Mouse (Mus musculus): ENCODE results near the gene Psmd5. TPM values are rescaled to one million over a fixed set of nuclear protein-coding genes. Genes with fewer than 3 reads are reported as not detected.
"Not testable (repeated sequence)": the region's sequence is repeated elsewhere in the genome, so short reads cannot be mapped to it uniquely, and the experiment has no call there.

Psmd5 gene
- polyA plus RNA-seq, 1 experiment: 65.7 TPM

DNA sequence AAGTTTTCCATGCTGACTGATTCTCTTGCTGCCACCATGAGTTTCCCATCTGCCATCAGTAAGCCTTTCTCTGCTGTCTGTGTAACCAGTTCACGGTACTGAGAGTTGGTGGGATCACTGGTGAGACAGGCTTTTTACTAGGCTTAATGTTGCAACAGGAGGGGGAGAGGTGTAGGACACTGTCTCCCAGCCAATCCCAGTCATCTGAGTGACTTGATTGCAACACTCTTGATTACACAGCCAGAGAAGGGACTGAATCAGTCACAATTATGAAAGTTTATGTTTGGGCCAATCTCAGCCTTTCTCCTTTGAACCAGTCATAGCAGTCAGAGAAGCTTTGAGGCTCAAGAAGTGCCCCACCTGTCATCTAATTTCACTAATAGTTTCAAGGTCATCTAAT, 46.7 kb downstream of the Psmd5 start:
- peaks cover 3% of the 10 kb centered on the region; the same call in 1 of the 2 replicates for H3K4me1 ChIP-seq (ENCODE audit: control insufficient read depth, insufficient read depth, low read length)
- H3K27ac ChIP-seq (ENCODE audit: insufficient read depth, low read length): no peak overlapping the region
- no peak for TF ChIP-seq CTCF (IDR thresholded peaks at IDR 0.05; ENCODE audit: borderline replicate concordance, insufficient read depth, low read length)
- no peak for TF ChIP-seq POLR2A (IDR thresholded peaks at IDR 0.05; ENCODE audit: low read depth, low read length)
- no peak overlapping the region for H3K4me3 ChIP-seq (ENCODE audit: insufficient read depth, low read length)

DNA sequence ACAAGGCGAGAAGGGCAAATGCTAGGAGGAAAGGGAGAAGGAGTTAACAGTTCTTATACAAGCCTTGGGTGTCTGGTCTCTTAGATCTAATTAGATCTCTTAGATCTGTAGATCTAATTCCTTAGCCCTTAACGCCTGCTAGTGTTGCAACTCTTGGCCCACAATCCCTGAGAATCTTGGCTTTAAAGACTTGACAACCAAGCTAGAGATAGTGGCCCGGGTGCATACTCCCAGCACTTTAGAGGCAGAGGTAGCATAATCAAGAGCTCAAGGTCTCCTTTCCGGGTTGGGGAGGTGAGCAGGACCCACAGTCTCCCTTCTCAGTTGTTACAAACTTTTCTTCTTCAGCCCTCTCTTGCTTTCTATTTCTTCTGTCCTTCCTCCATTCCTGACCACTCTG, 47.2 kb downstream of the Psmd5 start:
- no peak overlapping the region for H3K4me3 ChIP-seq (ENCODE audit: insufficient read depth, low read length)
- TF ChIP-seq CTCF (IDR thresholded peaks at IDR 0.05; ENCODE audit: borderline replicate concordance, insufficient read depth, low read length) (no peak), POLR2A (IDR thresholded peaks at IDR 0.05; ENCODE audit: low read depth, low read length) (no peak)
- peaks cover 3% of the 10 kb centered on the region; the same call in 1 of the 2 replicates for H3K4me1 ChIP-seq (ENCODE audit: control insufficient read depth, insufficient read depth, low read length)
- H3K27ac ChIP-seq (ENCODE audit: insufficient read depth, low read length): no peak overlapping the region

DNA sequence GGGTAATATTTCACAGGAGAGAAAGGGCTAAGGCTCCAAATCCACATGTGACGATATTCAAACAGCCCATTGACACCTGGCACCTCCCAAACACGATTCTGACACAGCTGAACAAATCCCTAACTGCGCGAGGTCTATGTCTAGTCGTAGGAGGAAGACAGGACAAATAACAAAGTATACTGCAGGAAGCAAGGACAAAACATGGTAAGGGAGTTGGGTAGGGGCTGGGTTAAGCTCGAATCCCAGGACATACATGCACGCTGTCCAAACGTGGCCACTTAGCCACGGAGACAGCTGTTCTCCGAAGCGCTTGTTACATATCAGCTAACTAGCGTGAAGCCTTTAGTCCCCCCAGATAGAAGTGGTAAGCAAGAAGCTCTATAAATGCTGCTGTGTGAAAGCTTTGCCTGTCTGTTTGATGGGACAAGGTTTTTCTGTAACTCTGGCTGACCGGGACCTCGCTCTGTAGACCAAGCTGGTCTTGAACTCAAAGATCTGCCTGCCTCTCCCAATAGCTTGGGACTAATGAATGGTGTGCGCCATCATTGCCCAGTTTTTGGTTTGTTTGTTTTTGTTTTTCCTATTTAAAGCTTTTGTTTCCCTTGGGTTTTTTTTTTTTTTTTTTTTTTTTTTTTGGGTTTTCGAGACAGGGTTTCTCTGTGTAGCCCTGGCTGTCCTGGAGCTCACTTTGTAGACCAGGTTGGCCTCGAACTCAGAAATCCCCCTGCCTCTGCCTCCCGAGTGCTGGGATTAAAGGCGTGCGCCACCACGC, 48.1 kb downstream of the Psmd5 start:
- Histone ChIP-seq H3K27ac (ENCODE audit: insufficient read depth, low read length) (no peak overlapping the region), H3K4me3 (ENCODE audit: insufficient read depth, low read length) (peak overlapping the region; percentile 86), H3K4me1 (ENCODE audit: control insufficient read depth, insufficient read depth, low read length) (peaks cover 3% of the 10 kb centered on the region; the same call in 1 of the 2 replicates)
- peak; percentile 28; the same call in 1 of the 2 replicates for TF ChIP-seq POLR2A (IDR thresholded peaks at IDR 0.05; ENCODE audit: low read depth, low read length)
- TF ChIP-seq CTCF (IDR thresholded peaks at IDR 0.05; ENCODE audit: borderline replicate concordance, insufficient read depth, low read length): no peak

DNA sequence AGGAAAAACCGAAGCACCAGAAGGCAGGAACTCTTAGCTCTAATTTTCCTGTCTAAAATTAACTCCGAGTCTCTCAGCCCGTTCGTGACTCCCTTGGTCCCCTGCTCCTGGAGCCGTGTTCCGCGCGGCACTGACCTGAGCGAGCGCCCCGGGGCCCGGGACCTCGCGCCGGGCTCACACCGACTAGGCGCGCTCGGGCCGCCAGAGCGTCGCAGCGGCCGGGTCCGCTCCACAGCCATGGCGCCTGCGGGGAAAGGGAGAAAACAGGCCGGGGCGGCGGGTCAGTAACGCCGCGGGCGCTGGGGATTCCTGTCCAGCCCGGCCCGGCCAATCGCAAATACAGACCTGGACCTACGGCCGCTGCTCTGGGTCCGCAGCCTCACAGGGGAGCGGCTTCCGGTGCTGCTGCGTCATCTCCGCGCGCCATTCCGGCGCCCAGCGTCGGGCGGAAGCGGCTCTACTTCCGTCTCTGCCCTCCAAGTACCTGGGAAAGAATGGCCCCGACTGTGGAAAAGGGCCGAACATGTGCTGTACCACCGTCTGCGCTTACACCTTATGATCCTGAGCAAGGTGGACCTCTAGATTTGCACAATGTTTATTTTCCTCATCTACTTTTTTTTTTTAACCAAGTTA, 48.8 kb downstream of the Psmd5 start, which contains the start of gene Fbxw2:
Gene Fbxw2, minus strand, starts transcription at position 485 of the 633 bp plus-strand sequence.
- TF ChIP-seq CTCF (IDR thresholded peaks at IDR 0.05; ENCODE audit: borderline replicate concordance, insufficient read depth, low read length) (no peak), POLR2A (IDR thresholded peaks at IDR 0.05; ENCODE audit: low read depth, low read length) (peak; percentile 85)
- H3K4me3 ChIP-seq (ENCODE audit: insufficient read depth, low read length): peak within 1 kb of the TSS; percentile 86
- H3K27ac ChIP-seq (ENCODE audit: insufficient read depth, low read length): peak within 1 kb of the TSS; percentile 14; the same call in 1 of the 2 replicates
- peaks cover 3% of the 10 kb centered on the region; the same call in 1 of the 2 replicates for H3K4me1 ChIP-seq (ENCODE audit: control insufficient read depth, insufficient read depth, low read length)

DNA sequence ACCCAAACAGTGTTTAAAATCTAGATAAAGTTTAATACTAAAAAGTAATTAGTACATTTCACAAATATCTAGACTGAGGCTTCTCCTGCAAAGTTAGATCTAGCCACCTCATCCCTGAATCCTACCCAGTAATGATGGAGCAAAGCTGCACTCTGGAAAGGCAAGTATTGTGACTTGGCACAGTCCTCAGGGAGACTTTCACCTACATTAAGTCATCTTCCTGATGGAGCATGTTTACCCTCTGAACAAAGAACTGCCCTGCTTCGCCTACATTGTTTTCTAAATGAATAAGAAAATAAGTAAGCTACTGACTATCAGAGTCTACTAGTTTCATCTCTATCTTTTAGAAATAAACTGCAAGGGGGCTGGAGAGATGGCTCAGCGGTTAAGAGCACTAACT, 56.3 kb downstream of the Psmd5 start:
- no peak for TF ChIP-seq CTCF (IDR thresholded peaks at IDR 0.05; ENCODE audit: borderline replicate concordance, insufficient read depth, low read length)
- no peak for TF ChIP-seq POLR2A (IDR thresholded peaks at IDR 0.05; ENCODE audit: low read depth, low read length)
- Histone ChIP-seq H3K4me3 (ENCODE audit: insufficient read depth, low read length) (no peak overlapping the region), H3K4me1 (ENCODE audit: control insufficient read depth, insufficient read depth, low read length) (no peaks in the 10 kb centered on the region), H3K27ac (ENCODE audit: insufficient read depth, low read length) (no peak overlapping the region)

DNA sequence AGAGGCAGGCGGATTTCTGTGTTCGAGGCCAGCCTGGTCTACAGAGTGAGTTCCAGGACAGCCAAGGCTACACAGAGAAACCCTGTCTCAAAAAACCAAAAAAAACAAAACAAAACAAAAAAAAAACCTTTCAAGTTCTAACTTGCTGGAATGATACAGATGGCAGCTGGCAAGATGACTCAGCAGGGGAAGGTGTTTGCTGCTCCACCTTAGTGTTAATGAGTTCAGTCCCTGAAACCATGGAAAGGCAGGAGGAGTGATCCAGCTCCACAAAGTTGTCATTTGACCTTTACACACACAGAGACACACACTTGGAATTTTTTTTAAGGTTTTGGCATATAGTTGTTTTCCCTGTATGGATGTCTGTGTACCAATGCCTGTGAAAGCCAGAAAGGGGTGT, 58.9 kb downstream of the Psmd5 start:
- H3K27ac ChIP-seq (ENCODE audit: insufficient read depth, low read length); H3K4me3 ChIP-seq (ENCODE audit: insufficient read depth, low read length); H3K4me1 ChIP-seq (ENCODE audit: control insufficient read depth, insufficient read depth, low read length): not testable (repeated sequence)

DNA sequence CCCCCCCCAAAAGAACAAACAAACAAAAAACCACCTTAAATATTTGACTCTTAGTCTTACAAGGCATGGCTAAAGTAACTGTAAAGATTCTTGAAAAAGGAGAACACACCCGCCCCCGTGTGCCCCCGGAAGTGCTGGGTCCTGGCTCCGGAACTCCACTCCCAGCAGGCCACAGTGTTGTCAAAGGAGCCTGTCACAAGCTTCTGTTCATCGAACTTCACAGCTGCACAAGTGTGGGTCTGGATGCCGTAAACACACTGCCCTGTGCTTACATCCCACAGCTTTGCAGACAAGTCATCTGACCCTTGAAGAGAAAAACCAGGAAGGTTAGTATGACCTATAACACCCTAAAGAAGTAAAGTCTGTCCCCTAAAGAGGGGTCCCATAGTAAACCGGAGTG, 62.1 kb downstream of the Psmd5 start:
- Histone ChIP-seq H3K4me1 (ENCODE audit: control insufficient read depth, insufficient read depth, low read length) (0 out of 2 replicates have a peak, but pooled peaks cover 3% of the 10 kb centered on the region), H3K4me3 (ENCODE audit: insufficient read depth, low read length) (no peak overlapping the region), H3K27ac (ENCODE audit: insufficient read depth, low read length) (no peak overlapping the region)
- TF ChIP-seq CTCF (IDR thresholded peaks at IDR 0.05; ENCODE audit: borderline replicate concordance, insufficient read depth, low read length) (no peak), POLR2A (IDR thresholded peaks at IDR 0.05; ENCODE audit: low read depth, low read length) (no peak)

DNA sequence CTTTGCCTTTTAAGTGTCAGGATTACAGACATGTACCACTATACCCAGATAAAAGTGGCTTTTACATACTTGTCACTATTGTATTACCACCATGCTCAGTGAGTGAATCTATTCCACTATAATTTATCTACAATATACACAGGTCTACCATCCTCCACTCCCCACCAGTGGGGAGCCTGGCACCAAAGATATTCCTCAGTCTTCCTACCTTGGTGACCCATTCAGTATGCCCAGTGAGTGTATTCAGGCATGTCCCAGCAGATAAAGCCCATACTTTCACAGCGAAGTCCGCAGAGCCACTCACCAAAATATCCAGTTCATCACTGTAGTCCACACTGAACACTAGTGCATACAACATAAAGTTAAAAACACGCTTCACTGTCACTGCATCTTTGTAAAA, 64.0 kb downstream of the Psmd5 start:
- Histone ChIP-seq H3K27ac (ENCODE audit: insufficient read depth, low read length) (no peak overlapping the region), H3K4me1 (ENCODE audit: control insufficient read depth, insufficient read depth, low read length) (0 out of 2 replicates have a peak, but pooled peaks cover 3% of the 10 kb centered on the region), H3K4me3 (ENCODE audit: insufficient read depth, low read length) (no peak overlapping the region)
- TF ChIP-seq CTCF (IDR thresholded peaks at IDR 0.05; ENCODE audit: borderline replicate concordance, insufficient read depth, low read length) (no peak), POLR2A (IDR thresholded peaks at IDR 0.05; ENCODE audit: low read depth, low read length) (no peak)

DNA sequence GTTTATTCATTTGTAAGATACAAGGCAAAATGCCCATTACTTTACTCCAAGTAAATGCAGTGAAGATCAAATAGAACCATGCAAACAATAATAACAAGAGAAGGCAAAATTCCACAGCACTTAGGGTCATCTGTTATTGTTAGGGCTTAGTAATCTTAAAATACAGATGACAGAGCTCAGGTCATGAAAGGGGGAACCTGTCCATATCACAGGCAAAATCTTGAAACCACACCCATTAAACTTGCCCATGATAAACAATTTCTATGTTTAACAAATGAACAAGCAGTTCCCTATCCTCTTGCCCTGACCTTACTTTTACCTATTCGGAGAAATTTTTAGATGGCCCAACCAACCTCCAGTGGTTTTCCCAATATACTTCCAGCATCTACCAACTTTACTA, 65.2 kb downstream of the Psmd5 start:
- Histone ChIP-seq H3K4me3 (ENCODE audit: insufficient read depth, low read length) (no peak overlapping the region), H3K27ac (ENCODE audit: insufficient read depth, low read length) (no peak overlapping the region), H3K4me1 (ENCODE audit: control insufficient read depth, insufficient read depth, low read length) (peaks cover 8% of the 10 kb centered on the region; the same call in 1 of the 2 replicates)
- TF ChIP-seq CTCF (IDR thresholded peaks at IDR 0.05; ENCODE audit: borderline replicate concordance, insufficient read depth, low read length) (no peak), POLR2A (IDR thresholded peaks at IDR 0.05; ENCODE audit: low read depth, low read length) (no peak)

DNA sequence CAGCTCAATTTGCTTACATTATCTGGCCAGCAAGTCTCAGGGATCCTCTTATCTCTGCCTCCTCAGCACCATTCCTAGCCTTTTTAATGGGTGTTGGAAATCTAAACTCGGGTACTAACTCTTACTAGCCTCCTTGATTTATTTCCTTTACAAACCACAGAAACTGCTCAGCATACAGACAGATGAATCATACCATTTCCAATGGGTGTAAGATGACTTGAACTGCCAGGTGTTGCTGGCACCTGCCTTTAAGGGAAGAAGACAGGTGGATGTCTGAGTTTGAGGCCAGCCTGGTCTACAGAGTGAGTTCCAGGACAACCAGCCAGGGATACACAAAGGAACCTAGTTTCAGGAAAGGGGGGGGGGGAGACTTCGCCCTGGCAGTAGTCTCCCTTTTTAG, 66.7 kb downstream of the Psmd5 start:
- no peak overlapping the region for H3K27ac ChIP-seq (ENCODE audit: insufficient read depth, low read length)
- peaks cover 10% of the 10 kb centered on the region; the same call in 1 of the 2 replicates for H3K4me1 ChIP-seq (ENCODE audit: control insufficient read depth, insufficient read depth, low read length)
- TF ChIP-seq POLR2A (IDR thresholded peaks at IDR 0.05; ENCODE audit: low read depth, low read length): no peak
- TF ChIP-seq CTCF (IDR thresholded peaks at IDR 0.05; ENCODE audit: borderline replicate concordance, insufficient read depth, low read length): no peak
- no peak overlapping the region for H3K4me3 ChIP-seq (ENCODE audit: insufficient read depth, low read length)
